Mouse (Mus musculus) kidney, embryonic 15.5 days (tissue): ENCODE data around the gene Cap2. TPM values are rescaled to one million over a fixed set of nuclear protein-coding genes. Genes with fewer than 3 reads are reported as not detected.

ENCODE experiments used
- ATAC-seq: fragments of 200-750 bp; cut with Nextera tagmentation; replicated peaks from 2 replicates; pipeline ENCODE4 v1.8.0; 2017; ENCODE audit warnings: moderate TSS enrichment; ENCODE audit not compliant: low FRiP score
- H3K27ac ChIP-seq: fragments of 300-500 bp; sonication (generic); 2 replicates; pipeline ENCODE4 v1.5.1; 2015; ENCODE audit warnings: mild to moderate bottlenecking, inconsistent platforms
- H3K27me3 ChIP-seq: fragments of 300-500 bp; sonication (generic); 2 replicates; pipeline ENCODE4 v1.6.1; 2015; ENCODE audit warnings: inconsistent platforms
- H3K36me3 ChIP-seq: fragments of 300-500 bp; sonication (generic); 2 replicates; pipeline ENCODE4 v1.6.1; 2015; ENCODE audit warnings: inconsistent platforms
- H3K4me1 ChIP-seq: fragments of 300-500 bp; sonication (generic); 2 replicates; pipeline ENCODE4 v1.6.1; 2015; ENCODE audit warnings: inconsistent platforms
- H3K4me2 ChIP-seq: fragments of 300-500 bp; sonication (generic); 2 replicates; pipeline ENCODE4 v1.6.1; 2015; ENCODE audit warnings: moderate library complexity, mild to moderate bottlenecking, inconsistent platforms
- H3K4me3 ChIP-seq: fragments of 300-500 bp; sonication (generic); replicated peaks from 2 replicates; pipeline ENCODE4 v1.5.1; 2015; ENCODE audit warnings: mild to moderate bottlenecking, inconsistent platforms
- H3K9ac ChIP-seq: fragments of 300-500 bp; sonication (generic); 2 replicates; pipeline ENCODE4 v1.6.1; 2015; ENCODE audit warnings: mild to moderate bottlenecking, inconsistent platforms
- H3K9me3 ChIP-seq: fragments of 300-500 bp; sonication (generic); replicated peaks from 2 replicates; pipeline ENCODE4 v1.6.1; 2016; ENCODE audit warnings: inconsistent platforms
- WGBS: fragments of 180-500 bp; shearing (Covaris S2); methylation state at CpG from one replicate; pipeline ENCODE4 v1.1.7; 2015; ENCODE audit warnings: mixed read lengths; 5-methylcytosine and 5-hydroxymethylcytosine counted together
- polyA plus RNA-seq: library from polyadenylated mRNA; unstranded; fragments of >200 nt; fragmentation: Nextera tagmentation; extraction: Ambion mirVana; gene quantifications from 2 replicates; pipeline ENCODE4 v1.2.1, GENCODE M21; 2015

Gene Cap2
- polyA plus RNA-seq, 1 experiment from 2014 or later, result 10.0 TPM

DNA sequence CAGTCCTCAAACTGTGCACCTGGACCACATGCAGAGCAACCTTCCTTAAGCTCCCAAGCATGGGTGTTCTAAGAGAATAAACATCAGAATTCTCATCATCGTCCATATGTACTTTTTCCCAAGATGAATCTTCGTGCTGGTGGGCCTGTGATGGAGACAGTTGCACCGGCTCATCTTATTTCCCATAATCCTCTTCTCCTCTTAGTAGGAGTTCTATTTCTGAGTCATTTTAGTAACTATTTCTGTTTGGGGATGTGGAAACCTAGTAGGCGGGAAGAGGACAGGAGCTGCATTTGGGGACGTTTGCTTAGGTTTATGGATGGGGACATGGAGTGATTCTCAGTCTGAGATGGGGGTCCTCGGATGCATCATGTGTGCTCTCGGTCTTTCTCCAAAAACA, 8.8 kb downstream of the Cap2 start:
- Histone ChIP-seq H3K4me3 (no peak overlapping the region), H3K36me3 (no peaks in the 10 kb centered on the region), H3K4me2 (no peak overlapping the region), H3K9ac (no peak overlapping the region), H3K9me3 (no peaks in the 10 kb centered on the region), H3K27ac (no peak overlapping the region), H3K4me1 (no peaks in the 10 kb centered on the region), H3K27me3 (no peaks in the 10 kb centered on the region)
- 93% methylated on average over 7 of the region's 7 CpGs for WGBS
- no peak for ATAC-seq

DNA sequence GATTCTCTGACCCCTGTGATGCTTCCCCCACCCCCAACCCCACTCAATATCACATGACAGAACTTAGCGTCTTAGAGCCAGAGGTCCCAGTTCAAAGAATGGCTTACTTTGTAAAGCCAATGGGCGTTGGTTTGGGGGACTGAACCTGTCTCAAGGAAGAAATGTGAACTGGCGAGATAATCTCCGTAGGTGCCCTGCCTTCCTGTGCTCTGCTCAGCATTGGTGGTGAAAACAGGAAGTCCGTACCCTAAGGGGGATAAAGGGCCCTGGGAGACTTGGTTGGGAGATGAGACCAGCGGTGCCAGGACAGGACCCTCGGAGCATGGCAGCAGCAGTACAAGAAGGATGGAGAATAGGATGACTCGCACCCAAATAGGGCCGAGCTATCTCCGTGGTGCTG, 12.8 kb downstream of the Cap2 start:
- ATAC-seq, result no peak
- Histone ChIP-seq H3K4me3 (no peak overlapping the region), H3K9me3 (no peaks in the 10 kb centered on the region), H3K4me1 (0 out of 2 replicates have a peak, but pooled peaks cover 3% of the 10 kb centered on the region), H3K36me3 (no peaks in the 10 kb centered on the region), H3K27me3 (no peaks in the 10 kb centered on the region), H3K27ac (no peak overlapping the region), H3K9ac (no peak overlapping the region), H3K4me2 (no peak overlapping the region)
- 91% methylated on average over 10 of the region's 10 CpGs for WGBS

DNA sequence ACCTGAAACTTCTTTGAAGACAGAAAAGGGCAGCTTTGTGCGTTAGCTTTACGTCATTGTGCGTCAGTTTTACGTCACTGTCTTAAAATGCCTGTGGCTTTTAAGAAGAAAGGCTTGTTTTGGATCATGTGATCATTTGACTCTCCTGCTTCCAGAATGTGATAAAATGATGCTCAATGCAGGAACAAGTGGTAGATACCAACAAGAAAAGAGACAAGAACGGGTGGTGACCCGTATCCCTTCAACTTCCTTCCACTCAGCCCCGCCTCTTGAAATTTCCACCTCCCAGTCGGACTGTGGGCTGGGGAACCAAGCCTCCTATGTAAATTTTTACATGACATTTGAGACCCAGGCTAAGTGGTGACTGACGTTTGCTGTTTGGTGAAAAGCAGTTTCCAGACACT, 13.5 kb downstream of the Cap2 start:
- Histone ChIP-seq H3K4me1 (0 out of 2 replicates have a peak, but pooled peaks cover 3% of the 10 kb centered on the region), H3K27me3 (no peaks in the 10 kb centered on the region), H3K27ac (no peak overlapping the region), H3K9ac (no peak overlapping the region), H3K9me3 (no peaks in the 10 kb centered on the region), H3K36me3 (no peaks in the 10 kb centered on the region), H3K4me2 (no peak overlapping the region), H3K4me3 (no peak overlapping the region)
- no peak for ATAC-seq
- WGBS, result 75% methylated on average over 9 of the region's 9 CpGs

DNA sequence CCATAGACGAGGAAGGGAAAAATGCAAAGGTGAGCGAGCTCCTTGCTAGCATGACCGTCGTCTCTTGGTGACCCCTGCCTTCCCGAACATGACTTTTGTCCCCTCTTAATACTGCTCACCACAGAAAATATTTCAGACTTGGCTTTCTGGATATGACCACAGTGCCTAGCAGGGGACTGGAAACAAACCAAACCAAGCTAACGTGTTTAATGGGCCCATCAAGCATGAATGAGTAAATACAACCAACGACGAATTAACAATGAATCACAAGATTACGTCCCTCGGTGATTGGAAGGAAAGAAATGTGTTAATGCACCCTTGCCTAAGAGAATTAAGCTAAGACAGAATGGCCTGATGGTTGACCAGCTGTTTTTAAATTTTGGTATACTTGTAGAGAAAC, 13.9 kb downstream of the Cap2 start:
- Histone ChIP-seq H3K27ac (no peak overlapping the region), H3K9ac (no peak overlapping the region), H3K4me3 (no peak overlapping the region), H3K9me3 (no peaks in the 10 kb centered on the region), H3K27me3 (no peaks in the 10 kb centered on the region), H3K4me2 (no peak overlapping the region), H3K4me1 (0 out of 2 replicates have a peak, but pooled peaks cover 3% of the 10 kb centered on the region), H3K36me3 (no peaks in the 10 kb centered on the region)
- no peak for ATAC-seq
- WGBS, result 66% methylated on average over 10 of the region's 10 CpGs

DNA sequence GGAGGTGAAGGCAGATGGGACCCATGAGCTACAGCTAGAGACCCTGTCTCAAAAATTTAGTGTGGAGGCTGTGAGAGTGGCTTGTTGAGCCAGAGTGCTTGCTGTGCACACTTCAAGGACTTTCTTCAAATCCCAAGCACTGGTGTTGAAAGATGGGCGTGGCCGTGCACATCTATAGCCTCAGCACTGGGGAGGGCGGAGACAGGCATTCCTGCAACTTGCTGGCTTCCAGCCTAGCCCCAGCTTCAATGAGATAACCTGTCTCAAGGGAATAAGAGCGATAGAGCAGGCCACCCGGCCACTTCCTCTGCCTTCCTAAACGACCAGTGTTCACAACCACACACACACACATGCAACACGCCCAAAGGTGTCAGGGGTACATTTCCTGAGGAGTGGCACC, 14.5 kb downstream of the Cap2 start:
- ATAC-seq, result no peak
- no peaks in the 10 kb centered on the region for H3K27me3 ChIP-seq
- WGBS, result 82% methylated on average over 7 of the region's 7 CpGs
- no peaks in the 10 kb centered on the region for H3K9me3 ChIP-seq
- no peak overlapping the region for H3K27ac ChIP-seq
- H3K4me1 ChIP-seq, result 0 out of 2 replicates have a peak, but pooled peaks cover 3% of the 10 kb centered on the region
- H3K9ac ChIP-seq, result no peak overlapping the region
- no peaks in the 10 kb centered on the region for H3K36me3 ChIP-seq
- no peak overlapping the region for H3K4me2 ChIP-seq
- no peak overlapping the region for H3K4me3 ChIP-seq

DNA sequence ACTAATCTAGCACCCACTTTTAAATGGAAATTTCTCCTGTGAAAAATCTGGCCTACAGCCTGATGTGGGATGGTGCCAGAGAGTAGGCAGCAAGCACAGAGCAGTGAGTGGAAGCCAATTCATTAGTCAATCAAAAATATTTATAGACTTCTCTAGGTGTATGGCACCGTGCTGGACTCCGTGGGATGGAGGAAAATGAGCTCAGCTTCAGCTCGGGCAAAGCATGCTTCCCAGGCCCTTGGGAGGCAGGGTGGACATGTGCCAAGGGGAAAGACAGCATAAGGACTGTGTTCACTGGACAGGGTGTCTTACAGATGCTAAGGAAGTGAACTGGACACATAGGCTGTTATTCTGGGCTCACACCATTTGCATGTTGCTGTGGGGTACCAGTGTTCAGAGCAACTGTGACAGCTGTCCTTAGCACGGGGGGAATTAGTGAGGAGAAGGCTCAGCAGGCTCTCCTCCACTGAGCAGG, 15.6 kb downstream of the Cap2 start:
- Histone ChIP-seq H3K36me3 (no peaks in the 10 kb centered on the region), H3K9ac (no peak overlapping the region)
- ATAC-seq, result no peak

DNA sequence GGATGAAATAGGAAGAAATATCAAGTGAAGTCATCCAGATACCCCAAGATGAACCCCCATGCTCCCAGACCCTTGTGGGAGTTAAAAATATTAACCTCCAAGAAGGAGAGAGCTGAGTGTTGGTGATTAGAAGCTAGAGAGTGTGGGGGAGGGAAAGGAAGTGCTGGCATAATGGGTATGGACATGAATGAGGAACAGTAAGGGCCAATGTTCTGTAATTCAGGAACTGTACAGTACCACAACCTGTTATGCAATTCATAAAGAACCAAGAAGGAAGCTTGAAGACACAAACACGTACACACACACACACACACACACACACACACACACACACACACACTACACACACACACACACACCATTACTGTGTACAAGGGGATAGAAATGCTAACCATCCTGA, 19.8 kb downstream of the Cap2 start:
- H3K4me3 ChIP-seq, result no peak overlapping the region
- H3K27me3 ChIP-seq, result no peaks in the 10 kb centered on the region
- H3K4me2 ChIP-seq, result no peak overlapping the region
- WGBS, result 83% methylated on average over 1 of the region's 1 CpGs
- H3K9me3 ChIP-seq, result no peaks in the 10 kb centered on the region
- H3K27ac ChIP-seq, result no peak overlapping the region
- H3K36me3 ChIP-seq, result no peaks in the 10 kb centered on the region
- H3K9ac ChIP-seq, result no peak overlapping the region
- ATAC-seq, result no peak
- peaks cover 4% of the 10 kb centered on the region; the same call in 1 of the 2 replicates for H3K4me1 ChIP-seq

More for the DNA sequence above, 15.6 kb downstream of the Cap2 start:
- Histone ChIP-seq H3K4me3 (no peak overlapping the region), H3K27ac (no peak overlapping the region), H3K4me1 (0 out of 2 replicates have a peak, but pooled peaks cover 3% of the 10 kb centered on the region), H3K9me3 (no peaks in the 10 kb centered on the region), H3K4me2 (no peak overlapping the region), H3K27me3 (no peaks in the 10 kb centered on the region)
- WGBS, result 57% methylated on average over 4 of the region's 4 CpGs

DNA sequence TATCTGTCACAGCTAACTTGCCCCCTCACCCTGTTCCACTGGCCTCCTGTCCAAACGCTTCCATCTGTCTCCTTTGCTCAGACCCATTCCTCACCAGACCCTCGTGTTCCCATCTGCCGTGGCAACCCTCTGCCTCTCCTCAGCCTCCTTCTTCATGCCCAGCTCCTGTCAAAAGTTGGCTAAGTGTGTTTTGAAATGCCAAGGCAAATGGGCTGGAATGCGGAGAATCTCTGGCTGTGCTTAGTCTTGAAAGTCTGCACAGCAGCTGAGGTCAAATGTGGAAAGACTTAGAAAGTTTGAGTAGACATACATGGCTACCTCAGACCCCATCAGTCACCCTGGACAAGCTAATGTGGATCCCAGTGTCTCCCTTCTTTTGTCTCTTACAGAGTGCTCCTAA, 21.1 kb downstream of the Cap2 start:
- H3K9ac ChIP-seq, result no peak overlapping the region
- ATAC-seq, result no peak
- H3K27me3 ChIP-seq, result no peaks in the 10 kb centered on the region
- 54% methylated on average over 4 of the region's 4 CpGs for WGBS
- H3K27ac ChIP-seq, result no peak overlapping the region
- peaks cover 4% of the 10 kb centered on the region; the same call in 1 of the 2 replicates for H3K4me1 ChIP-seq
- no peaks in the 10 kb centered on the region for H3K9me3 ChIP-seq
- H3K4me3 ChIP-seq, result no peak overlapping the region
- no peaks in the 10 kb centered on the region for H3K36me3 ChIP-seq
- H3K4me2 ChIP-seq, result no peak overlapping the region

DNA sequence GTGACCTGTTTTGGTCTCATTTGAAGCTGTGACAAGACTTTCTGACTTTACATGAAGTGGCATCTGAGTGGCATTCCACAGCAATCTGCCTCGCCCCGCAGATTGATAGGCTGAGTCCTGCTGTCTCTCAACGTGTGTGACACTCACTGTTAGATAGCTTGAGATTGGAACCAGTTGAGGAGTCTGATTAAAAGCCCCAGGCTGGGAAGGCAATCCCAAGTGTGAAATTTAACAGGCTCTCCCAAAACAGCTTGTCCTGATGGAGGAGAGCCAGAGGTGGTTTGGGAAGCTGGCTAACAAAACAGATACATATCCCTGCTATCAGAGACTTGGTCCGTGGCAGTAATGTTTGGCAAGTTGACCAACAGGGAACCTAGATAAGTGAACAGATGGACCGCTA, 21.6 kb downstream of the Cap2 start:
- no peaks in the 10 kb centered on the region for H3K36me3 ChIP-seq
- WGBS, result 38% methylated on average over 5 of the region's 5 CpGs
- H3K9me3 ChIP-seq, result no peaks in the 10 kb centered on the region
- H3K4me2 ChIP-seq, result no peak overlapping the region
- no peak overlapping the region for H3K9ac ChIP-seq
- H3K4me1 ChIP-seq, result peaks cover 4% of the 10 kb centered on the region; the same call in 1 of the 2 replicates
- H3K27ac ChIP-seq, result no peak overlapping the region
- no peak overlapping the region for H3K4me3 ChIP-seq
- no peak for ATAC-seq
- no peaks in the 10 kb centered on the region for H3K27me3 ChIP-seq

DNA sequence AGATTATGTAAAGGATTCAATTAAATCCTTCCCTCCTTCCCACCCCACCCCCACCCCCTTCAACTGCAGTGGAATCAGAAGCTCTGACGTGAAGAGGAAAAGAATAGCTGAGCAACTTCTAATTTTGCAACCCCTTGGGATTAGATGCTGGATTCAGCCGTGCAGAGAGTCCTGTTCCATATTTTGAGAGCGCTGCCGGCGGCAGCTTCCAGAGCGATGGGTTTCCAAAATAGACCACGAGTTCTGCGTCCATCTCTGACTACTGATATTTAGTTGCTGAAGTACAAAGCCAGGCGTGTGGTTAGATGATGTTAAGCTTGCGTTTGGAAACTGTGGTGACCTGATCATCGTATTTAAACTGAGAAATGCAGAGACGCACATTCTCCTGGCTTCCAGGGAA, 22.1 kb downstream of the Cap2 start:
- ATAC-seq, result no peak
- no peak overlapping the region for H3K27ac ChIP-seq
- 72% methylated on average over 12 of the region's 12 CpGs for WGBS

DNA sequence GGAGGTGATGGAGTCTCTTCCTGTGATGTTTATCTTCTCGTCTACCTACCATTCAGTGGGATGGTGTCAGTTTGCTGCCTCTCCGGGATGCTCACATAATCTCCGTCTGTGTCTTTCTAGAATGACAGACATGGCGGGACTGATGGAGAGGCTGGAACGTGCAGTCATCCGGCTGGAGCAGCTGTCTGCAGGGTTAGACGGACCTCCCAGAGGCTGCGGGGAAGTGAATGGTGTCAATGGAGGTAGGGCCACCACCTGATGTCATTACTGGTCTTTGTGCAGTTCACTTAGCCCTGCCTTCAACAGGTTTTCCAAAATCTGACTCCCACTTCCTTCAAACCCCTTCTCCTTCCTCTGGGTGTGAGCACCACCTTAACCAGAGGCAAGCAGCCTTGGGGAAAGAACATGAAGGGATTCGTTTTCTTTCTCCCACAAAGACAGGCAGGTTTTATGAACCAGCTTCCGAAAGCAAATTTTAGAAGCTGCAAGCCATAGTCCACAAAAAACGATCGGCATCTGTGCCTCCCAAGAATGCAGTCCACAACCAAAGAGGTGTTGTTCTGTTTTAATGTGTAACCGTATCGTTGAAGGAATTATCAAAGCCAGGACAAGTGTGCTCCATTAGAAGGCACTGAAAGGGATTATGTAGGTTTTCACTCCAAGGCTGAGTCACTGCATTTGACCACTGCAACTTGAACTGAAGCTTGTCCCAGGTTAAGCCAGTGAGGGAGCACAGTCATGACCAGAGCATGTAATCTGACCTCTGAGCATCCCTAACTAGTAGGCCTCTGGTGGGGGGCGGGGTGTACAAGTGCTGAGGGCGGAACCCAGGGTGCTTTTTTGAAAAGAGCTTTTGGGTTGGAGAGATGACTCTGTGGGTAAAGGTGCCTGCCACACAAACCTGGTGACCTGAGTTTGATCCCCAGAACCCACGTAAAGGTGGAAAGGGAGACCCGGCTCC, 23.9 kb downstream of the Cap2 start:
- no peak overlapping the region for H3K4me2 ChIP-seq
- H3K36me3 ChIP-seq, result no peaks in the 10 kb centered on the region
- no peak for ATAC-seq
- 67% methylated on average over 18 of the region's 18 CpGs for WGBS
- no peak overlapping the region for H3K9ac ChIP-seq
- peaks cover 4% of the 10 kb centered on the region; the same call in 1 of the 2 replicates for H3K4me1 ChIP-seq
- no peaks in the 10 kb centered on the region for H3K27me3 ChIP-seq
- no peak overlapping the region for H3K4me3 ChIP-seq
- no peak overlapping the region for H3K27ac ChIP-seq
- no peaks in the 10 kb centered on the region for H3K9me3 ChIP-seq

More for the DNA sequence above, 22.1 kb downstream of the Cap2 start:
- H3K27me3 ChIP-seq, result no peaks in the 10 kb centered on the region
- H3K4me3 ChIP-seq, result no peak overlapping the region
- H3K9me3 ChIP-seq, result no peaks in the 10 kb centered on the region
- H3K4me1 ChIP-seq, result peaks cover 4% of the 10 kb centered on the region; the same call in 1 of the 2 replicates
- no peaks in the 10 kb centered on the region for H3K36me3 ChIP-seq
- no peak overlapping the region for H3K4me2 ChIP-seq
- H3K9ac ChIP-seq, result no peak overlapping the region

DNA sequence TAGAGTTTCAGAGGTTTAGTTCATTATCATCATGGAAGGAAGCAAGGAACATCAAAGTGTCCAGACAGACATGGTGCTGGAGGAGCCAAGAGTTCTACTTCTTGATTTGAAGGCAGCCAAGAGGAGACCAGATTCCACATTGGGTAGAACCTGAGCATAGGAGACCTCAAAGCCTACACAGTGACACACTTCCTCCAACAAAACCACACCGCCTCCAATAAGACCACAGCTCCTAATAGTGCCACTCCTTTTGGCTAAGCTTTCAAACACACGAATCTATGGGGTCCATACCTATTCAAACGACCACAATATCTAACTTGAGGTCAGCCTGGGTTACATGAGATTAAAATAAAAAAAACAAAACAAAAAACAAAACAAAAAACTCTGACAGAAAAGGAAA, 25.0 kb downstream of the Cap2 start:
- no peak for ATAC-seq
- no peak overlapping the region for H3K4me2 ChIP-seq
- no peak overlapping the region for H3K27ac ChIP-seq
- no peaks in the 10 kb centered on the region for H3K9me3 ChIP-seq
- WGBS, result 89% methylated on average over 3 of the region's 3 CpGs
- no peaks in the 10 kb centered on the region for H3K27me3 ChIP-seq
- no peak overlapping the region for H3K9ac ChIP-seq
- no peak overlapping the region for H3K4me3 ChIP-seq
- peaks cover 4% of the 10 kb centered on the region; the same call in 1 of the 2 replicates for H3K4me1 ChIP-seq
- no peaks in the 10 kb centered on the region for H3K36me3 ChIP-seq
